Mouse (Mus musculus): Measurements from ENCODE around the gene Pigo.

DNA sequence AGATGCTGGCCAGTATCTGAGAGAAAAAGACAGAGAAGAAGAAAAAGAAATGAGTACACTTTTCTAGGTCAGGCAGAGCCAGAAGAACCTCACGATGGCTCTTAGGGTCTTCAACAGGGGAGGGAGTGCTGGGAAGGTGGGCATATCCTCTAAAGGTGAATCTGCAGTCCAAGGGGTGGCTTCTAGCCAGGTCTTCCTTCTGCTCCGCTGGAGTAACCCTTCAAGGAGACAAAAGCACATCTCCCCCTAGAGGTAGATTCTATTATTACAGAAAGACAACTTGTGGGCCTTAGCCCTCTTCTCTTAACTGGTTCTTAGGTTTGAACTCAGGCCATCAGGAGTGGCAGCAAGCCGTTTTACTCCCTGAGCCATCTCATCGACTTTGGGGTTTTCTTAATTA, 27.0 kb upstream of the Pigo start:
- TF ChIP-seq MAX (IDR thresholded peaks at IDR 0.05) (no peak), CTCF (IDR thresholded peaks at IDR 0.05; ENCODE audit: control insufficient read depth, insufficient read depth, insufficient read length) (no peak), FOSL1 (IDR thresholded peaks at IDR 0.05; ENCODE audit: insufficient read depth, low read length, poor library complexity, severe bottlenecking) (no peak)
